Mouse (Mus musculus): Measurements from ENCODE around the gene Zfp965.
"Not testable (repeated sequence)": the region's sequence is repeated elsewhere in the genome, so short reads cannot be mapped to it uniquely, and the experiment has no call there.

Zfp965 gene

GRCm38 (mm10) chr2:175469685-175470084 is at the start of gene Zfp965:
Gene Zfp965, plus strand, starts transcription at chr2:175469985.
- DNase-seq (ENCODE audit: low read depth), result not testable (repeated sequence)

GRCm38 (mm10) chr2:175435707-175436106 is 34.1 kb upstream of the Zfp965 start, which contains the start of gene Gm4724:
Gene Gm4724, minus strand, starts transcription at chr2:175435807.
- not testable (repeated sequence) for DNase-seq (ENCODE audit: low read depth)
